Mouse (Mus musculus) liver, embryonic 14.5 days (tissue): ENCODE results near the gene Qpctl.

ENCODE experiments used
- CTCF ChIP-seq: IDR thresholded peaks from 2 replicates; pipeline ENCODE4 v1.5.1; 2016; ENCODE audit warnings: antibody characterized with exemption, low read depth, control low read depth
- EP300 ChIP-seq: IDR thresholded peaks from 2 replicates; pipeline ENCODE4 v1.6.1; 2016; ENCODE audit warnings: antibody characterized with exemption, low read depth

- no peak for TF ChIP-seq CTCF
- TF ChIP-seq EP300: no peak
Observed at GRCm38 (mm10) chr7:19178035-19178434, 28.9 kb upstream of the Qpctl start.
